Mouse (Mus musculus) bone marrow macrophage, adult 2 months (primary cell): ENCODE measurements around the gene Prok2.

Source experiments
- CTCF ChIP-seq: IDR thresholded peaks from 2 replicates; pipeline ENCODE4 v1.5.1; 2012; ENCODE audit warnings: low read depth, mild to moderate bottlenecking, low read length, moderate library complexity
- POLR2A ChIP-seq: IDR thresholded peaks from 2 replicates; pipeline ENCODE4 v1.6.1; 2012; ENCODE audit warnings: mild to moderate bottlenecking, low read depth, low read length, borderline replicate concordance

DNA sequence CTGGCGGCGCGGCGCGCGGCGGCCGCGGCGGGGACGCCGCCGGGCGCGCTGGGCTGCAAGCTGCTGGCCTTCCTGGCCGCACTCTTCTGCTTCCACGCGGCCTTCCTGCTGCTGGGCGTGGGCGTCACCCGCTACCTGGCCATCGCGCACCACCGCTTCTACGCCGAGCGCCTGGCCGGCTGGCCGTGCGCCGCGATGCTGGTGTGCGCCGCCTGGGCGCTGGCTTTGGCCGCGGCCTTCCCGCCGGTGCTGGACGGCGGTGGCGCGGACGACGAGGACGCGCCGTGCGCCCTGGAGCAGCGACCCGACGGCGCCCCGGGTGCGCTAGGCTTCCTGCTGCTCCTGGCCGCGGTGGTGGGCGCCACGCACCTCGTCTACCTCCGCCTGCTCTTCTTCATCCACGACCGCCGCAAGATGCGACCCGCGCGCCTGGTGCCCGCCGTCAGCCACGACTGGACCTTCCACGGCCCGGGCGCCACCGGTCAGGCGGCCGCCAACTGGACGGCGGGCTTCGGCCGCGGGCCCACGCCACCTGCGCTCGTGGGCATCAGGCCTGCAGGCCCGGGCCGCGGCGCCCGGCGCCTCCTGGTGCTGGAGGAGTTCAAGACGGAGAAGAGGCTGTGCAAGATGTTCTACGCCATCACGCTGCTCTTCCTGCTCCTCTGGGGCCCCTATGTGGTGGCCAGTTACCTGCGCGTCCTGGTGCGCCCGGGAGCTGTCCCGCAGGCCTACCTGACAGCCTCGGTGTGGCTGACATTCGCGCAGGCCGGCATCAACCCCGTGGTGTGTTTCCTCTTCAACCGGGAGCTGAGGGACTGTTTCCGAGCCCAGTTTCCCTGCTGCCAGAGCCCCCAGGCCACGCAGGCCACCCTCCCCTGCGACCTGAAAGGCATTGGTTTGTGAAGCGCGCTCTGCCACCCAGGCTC is 33.0 kb downstream of the Prok2 start:
- no peak for TF ChIP-seq CTCF
- TF ChIP-seq POLR2A, result no peak
